Mouse (Mus musculus) megakaryocyte progenitor cell, adult 5-6 weeks (primary cell): ENCODE measurements around the gene Ssbp3. TPM values are rescaled to one million over a fixed set of nuclear protein-coding genes. Genes with fewer than 3 reads are reported as not detected.

Experiments
- ATAC-seq: replicated peaks from 2 replicates; pipeline ENCODE4 v1.8.0; 2016; ENCODE audit warnings: mild to moderate bottlenecking, moderate TSS enrichment, inconsistent platforms; ENCODE audit not compliant: poor library complexity
- total RNA-seq, 2 experiments: library from RNA; stranded (forward) in 1 of 2; stranded (reverse) in 1 of 2; fragments of 157-497, 149-512 nt in 1 of 2; fragments of 200-1000 nt in 1 of 2; gene quantifications; 2 replicates each; pipeline versions ENCODE4 v1.2.3 to v1.2.4; 2015 to 2017

The Ssbp3 gene
- total RNA-seq, 2 experiments from 2014 or later, result 16.0 to 36.5 TPM

GRCm38 (mm10) chr4:106983908-106984515 lies 73.5 kb downstream of the Ssbp3 start:
- no peak for ATAC-seq

DNA sequence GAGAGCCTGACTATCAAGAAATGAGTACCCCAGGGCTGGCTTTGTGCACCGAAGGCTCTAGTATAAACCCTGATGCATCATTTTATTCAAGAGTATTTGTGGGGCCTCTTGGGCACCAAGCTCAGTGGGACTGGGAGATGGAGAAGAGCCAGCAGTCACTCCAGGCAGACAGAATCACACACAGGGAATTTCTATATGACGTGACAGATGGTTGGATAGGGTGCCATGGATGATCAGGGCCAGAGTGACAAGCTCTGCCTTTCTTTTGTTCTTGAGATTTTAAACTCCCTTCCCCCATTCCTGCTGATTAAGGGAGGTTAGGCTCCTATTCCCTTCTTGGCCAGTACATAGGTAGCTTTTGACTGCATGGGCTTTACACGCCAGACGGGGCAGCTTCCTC lies 74.8 kb downstream of the Ssbp3 start:
- ATAC-seq, result no peak

DNA sequence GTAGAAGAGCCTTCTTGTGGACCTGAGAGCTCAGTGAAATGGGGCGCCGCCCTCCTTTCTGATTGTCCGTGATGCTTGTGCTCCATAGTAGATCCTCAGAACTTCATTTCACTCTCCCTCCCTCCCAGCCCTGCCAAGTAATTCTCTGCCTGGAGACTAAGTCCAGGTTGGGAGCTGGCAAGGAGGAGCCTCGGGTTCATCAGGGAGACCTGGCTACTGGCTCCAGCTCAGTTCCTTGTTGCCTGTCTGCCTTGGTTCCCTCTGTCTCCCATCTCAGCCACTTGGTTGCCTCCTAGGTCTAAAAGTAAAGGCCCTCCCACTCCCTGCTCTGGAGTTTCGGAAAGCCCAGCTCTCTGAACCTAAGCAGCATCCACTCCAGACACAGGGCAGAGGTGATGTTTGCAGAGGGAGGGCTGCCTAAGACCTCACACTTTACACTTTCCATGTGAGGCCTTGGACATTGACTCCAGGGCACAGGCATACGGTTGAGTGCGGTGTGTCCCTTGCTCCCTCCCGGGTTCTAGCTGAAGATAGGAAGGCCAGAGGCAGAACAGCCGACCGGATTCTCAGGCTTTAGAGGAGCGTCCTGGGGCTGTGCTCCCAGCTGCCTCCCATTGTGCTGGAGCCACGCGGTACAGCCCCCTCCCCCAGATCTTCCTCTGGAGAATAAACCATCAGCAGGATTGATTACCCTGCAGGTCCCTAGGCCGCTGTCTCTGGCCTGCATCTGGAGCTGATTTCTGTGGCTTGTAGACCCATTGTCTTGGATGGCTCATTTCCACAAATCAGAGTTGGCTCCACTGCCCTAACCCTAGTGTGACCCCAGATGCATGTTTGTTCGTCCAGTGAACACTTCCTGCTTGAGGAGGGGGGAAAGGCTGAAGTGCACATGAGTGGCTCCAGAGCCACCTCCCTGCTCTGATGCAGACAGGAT lies 75.7 kb downstream of the Ssbp3 start:
- ATAC-seq, result no peak

GRCm38 (mm10) chr4:106987725-106988364 lies 77.3 kb downstream of the Ssbp3 start:
- peak; percentile 90 for ATAC-seq

- no peak for ATAC-seq
Observed at GRCm38 (mm10) chr4:106988886-106989225, 78.4 kb downstream of the Ssbp3 start.

GRCm38 (mm10) chr4:106989226-106989983 lies 78.9 kb downstream of the Ssbp3 start:
- ATAC-seq, result peak; percentile 38

DNA sequence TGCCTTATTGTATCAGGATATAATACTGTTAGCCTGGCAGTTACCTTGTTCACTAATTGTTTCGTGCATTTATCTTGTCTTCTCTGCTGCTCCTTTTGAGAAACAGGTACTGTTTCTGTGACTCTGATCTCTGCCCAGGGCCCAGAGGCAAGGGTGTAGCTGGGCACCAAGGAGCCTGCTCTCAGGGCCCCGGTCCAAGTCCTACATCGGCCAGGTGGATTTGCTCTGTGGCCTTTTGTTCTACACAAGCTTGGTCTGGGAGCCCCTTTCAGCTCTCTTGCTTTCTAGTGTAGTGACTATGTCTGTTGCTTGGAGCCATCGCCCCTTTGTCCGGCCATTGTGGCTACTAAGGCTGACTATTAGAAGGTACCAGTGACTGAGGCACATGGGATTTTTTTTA lies 82.6 kb downstream of the Ssbp3 start:
- no peak for ATAC-seq

- no peak for ATAC-seq
Observed at GRCm38 (mm10) chr4:106994252-106994651, 83.8 kb downstream of the Ssbp3 start.

GRCm38 (mm10) chr4:106995069-106995468 lies 84.6 kb downstream of the Ssbp3 start:
- peak; percentile 30 for ATAC-seq

- ATAC-seq, result no peak
Observed at GRCm38 (mm10) chr4:106995513-106995912, 85.0 kb downstream of the Ssbp3 start.

- ATAC-seq, result 0 out of 2 replicates have a peak, but pooled peaks have one; percentile 20
Observed at GRCm38 (mm10) chr4:106996305-106997076, 86.0 kb downstream of the Ssbp3 start.

DNA sequence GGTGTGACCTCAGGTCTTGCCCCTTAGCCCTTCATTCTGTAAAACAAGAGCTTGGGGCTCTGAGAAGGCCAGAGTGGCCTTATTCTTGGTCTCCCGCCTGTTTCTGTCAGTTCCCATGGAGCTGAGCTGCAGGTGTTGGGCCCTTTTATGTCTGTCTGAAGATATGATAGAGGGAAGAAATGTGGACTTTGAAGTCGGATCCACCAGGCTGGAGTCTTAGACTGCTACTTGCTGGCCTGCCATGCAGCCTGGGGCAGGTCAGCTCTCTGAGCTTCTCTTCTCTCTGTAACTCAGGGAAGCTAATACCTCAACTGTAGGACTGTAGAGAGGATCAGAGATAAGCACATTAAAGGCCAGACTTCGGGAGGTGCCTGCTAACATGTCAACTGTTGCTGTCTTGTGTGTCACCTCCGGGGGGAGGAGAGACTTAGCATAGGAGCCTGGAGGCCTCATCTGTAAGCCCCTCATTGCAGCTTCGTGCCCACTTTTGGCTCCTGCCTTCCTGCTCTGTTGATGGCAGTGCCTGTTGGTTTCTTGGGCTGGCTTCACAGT lies 90.8 kb downstream of the Ssbp3 start:
- peak; percentile 70 for ATAC-seq

- ATAC-seq, result no peak
Observed at GRCm38 (mm10) chr4:107001916-107002488, 91.5 kb downstream of the Ssbp3 start.

DNA sequence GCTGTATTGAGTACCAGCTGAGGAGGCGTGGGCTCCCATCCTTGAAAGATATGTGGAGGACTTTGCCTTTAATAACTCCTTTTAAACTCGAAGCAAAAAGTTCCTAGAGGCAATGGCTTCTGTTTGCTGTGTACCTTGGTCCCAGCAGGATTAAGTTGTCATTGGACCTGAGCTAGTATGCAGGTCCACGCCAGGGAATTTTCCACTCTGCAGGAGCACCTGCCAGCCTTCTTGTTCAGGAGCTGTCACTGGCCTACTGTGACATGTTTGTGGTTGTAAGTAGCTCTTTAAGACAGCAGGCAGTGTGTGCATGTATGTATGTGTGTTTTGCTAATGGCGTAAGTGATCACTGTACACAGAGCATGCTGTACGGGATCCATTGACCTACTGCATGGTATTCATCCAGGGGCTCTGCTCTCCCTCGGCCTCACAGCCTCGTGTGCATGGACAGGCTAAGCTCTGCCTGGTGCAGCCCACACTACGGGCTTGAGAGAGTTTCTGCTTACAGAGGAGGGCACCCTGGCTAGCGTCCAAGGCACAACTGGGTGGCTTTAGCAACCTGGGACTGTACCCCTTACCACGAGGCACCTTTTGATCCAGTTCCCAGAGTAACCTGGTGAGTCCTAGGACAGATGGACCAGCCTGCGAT lies 92.1 kb downstream of the Ssbp3 start:
- no peak for ATAC-seq

DNA sequence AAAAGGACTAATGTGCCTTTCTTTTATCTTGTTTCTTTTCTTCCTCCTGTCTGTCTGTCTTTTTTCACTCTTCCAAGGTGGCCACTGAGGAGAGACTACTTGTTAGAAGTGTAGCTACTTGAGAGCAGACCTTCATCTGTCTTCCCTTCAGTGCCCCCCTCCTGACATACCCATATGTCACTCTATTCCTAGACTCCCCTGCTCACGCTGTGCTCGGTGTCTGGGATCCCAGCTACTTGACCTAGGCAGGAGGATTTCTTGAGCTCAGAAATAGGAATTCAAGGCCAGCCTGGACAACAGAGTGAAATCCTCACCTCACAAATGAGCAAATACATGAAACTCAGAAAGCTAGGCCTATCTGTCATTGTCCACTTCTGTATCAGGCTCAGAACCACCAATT lies 92.7 kb downstream of the Ssbp3 start:
- ATAC-seq, result no peak

- no peak for ATAC-seq
Observed at GRCm38 (mm10) chr4:107003786-107004185, 93.3 kb downstream of the Ssbp3 start.

- ATAC-seq, result no peak
Observed at GRCm38 (mm10) chr4:107004346-107004745, 93.8 kb downstream of the Ssbp3 start.

DNA sequence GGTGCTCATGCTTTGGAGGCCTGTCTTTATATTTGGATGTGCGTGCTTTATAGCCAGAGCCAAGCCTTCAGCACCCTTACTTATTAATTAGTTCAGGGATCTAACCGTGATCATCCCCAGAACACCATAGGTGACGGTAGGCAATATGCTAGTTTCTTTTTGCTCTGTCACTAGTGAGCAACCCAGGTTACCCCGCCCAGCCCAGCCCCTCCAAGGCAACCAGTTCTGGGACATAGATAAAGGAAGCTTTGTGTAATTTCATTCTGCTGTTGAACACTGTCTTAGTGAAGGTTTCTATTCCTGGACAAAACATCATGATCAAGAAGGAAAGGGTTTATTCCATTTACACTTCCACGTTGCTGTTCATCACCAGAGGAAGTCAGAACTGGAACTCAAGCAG lies 94.7 kb downstream of the Ssbp3 start:
- no peak for ATAC-seq

DNA sequence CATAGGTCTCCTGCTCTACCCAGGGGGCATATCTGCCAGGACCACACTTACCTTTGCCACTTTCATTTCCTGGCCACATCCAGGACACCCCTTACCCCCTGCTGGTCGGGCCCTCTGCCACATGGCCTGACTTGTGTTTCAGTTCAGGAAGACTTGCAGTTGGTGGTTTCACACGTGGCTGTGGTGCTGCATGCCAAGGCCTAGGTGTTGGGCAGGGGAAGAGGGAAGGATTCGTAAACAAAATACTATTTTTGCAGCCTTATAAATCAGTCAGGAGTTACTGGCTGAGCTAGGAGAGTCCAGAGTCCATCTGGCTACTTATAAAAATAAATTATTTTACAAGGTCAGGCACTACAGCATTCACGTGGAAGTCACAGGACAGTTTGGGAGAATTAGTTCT lies 95.7 kb downstream of the Ssbp3 start:
- no peak for ATAC-seq
